Mouse (Mus musculus): ENCODE results near the gene Il17c.

DNA sequence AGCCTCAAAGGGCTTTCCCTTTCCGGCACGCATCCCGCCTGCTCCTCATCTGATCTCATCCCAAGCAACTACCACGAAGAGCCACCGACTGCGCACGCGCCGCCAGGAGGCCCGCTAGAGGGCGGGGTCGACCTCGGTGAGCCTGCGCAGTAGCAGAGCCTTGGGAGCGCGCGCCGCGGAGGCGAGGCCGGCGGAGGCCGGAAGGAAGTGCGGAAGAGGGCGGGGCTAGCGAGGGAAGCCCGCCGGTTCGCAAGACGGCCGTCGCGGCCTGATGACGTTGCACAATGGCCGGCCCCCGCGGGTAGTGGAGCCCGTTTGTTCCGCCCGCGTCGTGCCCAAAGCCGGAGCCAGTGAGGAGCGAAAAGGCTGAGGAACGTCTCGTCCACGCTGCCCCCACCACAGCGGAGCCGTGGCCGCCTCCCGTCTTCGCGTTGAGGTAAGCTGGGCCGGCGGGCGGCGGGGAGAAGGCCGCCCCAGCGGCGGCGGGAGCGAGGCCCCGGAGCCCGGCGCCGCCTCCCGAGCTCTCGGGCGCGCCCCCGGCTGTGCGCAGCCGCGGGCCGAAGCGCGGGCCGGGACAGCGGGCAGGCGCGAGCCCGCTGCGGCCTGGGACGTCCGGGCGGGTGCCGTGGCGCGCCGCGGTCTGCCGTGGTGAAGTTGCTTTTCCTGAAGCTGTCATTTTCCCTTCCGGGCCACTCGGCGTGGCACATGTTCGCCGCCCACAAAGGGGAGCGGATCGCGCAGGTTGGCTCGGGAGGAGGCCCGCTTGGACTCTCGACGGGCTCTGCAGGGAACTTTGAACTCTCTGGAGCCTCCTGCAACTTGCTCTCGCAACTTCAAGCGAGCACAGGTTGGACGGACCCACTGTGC lies 45.2 kb upstream of the Il17c start, which contains the start of gene Zc3h18:
- TF ChIP-seq CTCF (IDR thresholded peaks at IDR 0.05; ENCODE audit: borderline replicate concordance, control insufficient read depth, extremely low read depth, insufficient read depth, low read length, poor library complexity) (peak; percentile 51; the same call in 1 of the 2 replicates), POLR2A (IDR thresholded peaks at IDR 0.05; ENCODE audit: control insufficient read depth, extremely low read depth, insufficient read depth, low read length, poor library complexity) (peak; percentile 68)

Data from thymus, adult 2 months (tissue).